Mouse (Mus musculus) neural tube, embryonic 13.5 days (tissue): ENCODE results near the gene Gm3460. TPM values are rescaled to one million over a fixed set of nuclear protein-coding genes. Genes with fewer than 3 reads are reported as not detected.
"Not testable (repeated sequence)": the region's sequence is repeated elsewhere in the genome, so short reads cannot be mapped to it uniquely, and the experiment has no call there.

Experiments
- ATAC-seq: fragments of 200-750 bp; cut with Nextera tagmentation; 2 replicates; pipeline ENCODE4 v1.8.0; 2017; ENCODE audit warnings: low read depth, mild to moderate bottlenecking, moderate TSS enrichment, moderate library complexity
- H3K27ac ChIP-seq: fragments of 300-500 bp; sonication (generic); replicated peaks from 2 replicates; pipeline ENCODE4 v1.5.1; 2015; ENCODE audit warnings: moderate library complexity, mild to moderate bottlenecking, inconsistent platforms
- H3K27me3 ChIP-seq: fragments of 300-500 bp; sonication (generic); 2 replicates; pipeline ENCODE4 v1.6.1; 2015; ENCODE audit warnings: mild to moderate bottlenecking, inconsistent platforms
- H3K36me3 ChIP-seq: fragments of 300-500 bp; sonication (generic); 2 replicates; pipeline ENCODE4 v1.6.1; 2015; ENCODE audit warnings: mild to moderate bottlenecking, inconsistent platforms
- H3K4me1 ChIP-seq: fragments of 300-500 bp; sonication (generic); replicated peaks from 2 replicates; pipeline ENCODE4 v1.6.1; 2015; ENCODE audit warnings: inconsistent platforms
- H3K4me2 ChIP-seq: fragments of 300-500 bp; sonication (generic); 2 replicates; pipeline ENCODE4 v1.6.1; 2015; ENCODE audit warnings: inconsistent platforms, mild to moderate bottlenecking, moderate library complexity
- H3K4me3 ChIP-seq: fragments of 300-500 bp; sonication (generic); 2 replicates; pipeline ENCODE4 v1.5.1; 2015; ENCODE audit warnings: mild to moderate bottlenecking, inconsistent platforms
- H3K9ac ChIP-seq: fragments of 300-500 bp; sonication (generic); 2 replicates; pipeline ENCODE4 v1.6.1; 2015; ENCODE audit warnings: moderate library complexity, mild to moderate bottlenecking, inconsistent platforms
- H3K9me3 ChIP-seq: fragments of 300-500 bp; sonication (generic); 2 replicates; pipeline ENCODE4 v1.6.1; 2016; ENCODE audit warnings: inconsistent platforms
- WGBS: fragments of 180-500 bp; shearing (Covaris S2); methylation state at CpG from one replicate; pipeline ENCODE4 v1.1.7; 2015; 5-methylcytosine and 5-hydroxymethylcytosine counted together
- polyA plus RNA-seq: library from polyadenylated mRNA; unstranded; fragments of >200 nt; fragmentation: Nextera tagmentation; extraction: Ambion mirVana; gene quantifications from 2 replicates; pipeline ENCODE4 v1.2.1, GENCODE M21; 2015

Gm3460 gene
- polyA plus RNA-seq, result 0.46 TPM in 1 of 2 replicates, not detected in the other

- H3K27me3 ChIP-seq, H3K9me3 ChIP-seq, H3K36me3 ChIP-seq, H3K4me2 ChIP-seq, H3K27ac ChIP-seq, H3K4me1 ChIP-seq, ATAC-seq, H3K4me3 ChIP-seq, H3K9ac ChIP-seq: not testable (repeated sequence)
- WGBS, result 54% methylated on average over 1 of the region's 2 CpGs
These were observed at the start of gene Gm3460 for GRCm38 (mm10) chr14:6622318-6622717. Gene Gm3460 (minus strand): TSS chr14:6622418.

GRCm38 (mm10) chr14:6606436-6606835 lies 15.8 kb downstream of the Gm3460 start:
- not testable (repeated sequence) for H3K4me3 ChIP-seq, H3K27ac ChIP-seq, H3K4me1 ChIP-seq, H3K9ac ChIP-seq, H3K36me3 ChIP-seq, H3K27me3 ChIP-seq, H3K4me2 ChIP-seq, H3K9me3 ChIP-seq, ATAC-seq
- no CpG with 5 or more reads among the region's 1 CpGs for WGBS

- H3K9ac ChIP-seq, result peak overlapping the region; percentile 61
- not testable (repeated sequence) for H3K36me3 ChIP-seq, ATAC-seq, H3K27ac ChIP-seq, H3K27me3 ChIP-seq, H3K9me3 ChIP-seq, H3K4me1 ChIP-seq
- WGBS, result 3% methylated on average over 19 of the region's 20 CpGs
- peak overlapping the region; percentile 40 for H3K4me3 ChIP-seq
- H3K4me2 ChIP-seq, result peak overlapping the region; percentile 66
These were observed 17.2 kb downstream of the Gm3460 start for GRCm38 (mm10) chr14:6605004-6605403.

DNA sequence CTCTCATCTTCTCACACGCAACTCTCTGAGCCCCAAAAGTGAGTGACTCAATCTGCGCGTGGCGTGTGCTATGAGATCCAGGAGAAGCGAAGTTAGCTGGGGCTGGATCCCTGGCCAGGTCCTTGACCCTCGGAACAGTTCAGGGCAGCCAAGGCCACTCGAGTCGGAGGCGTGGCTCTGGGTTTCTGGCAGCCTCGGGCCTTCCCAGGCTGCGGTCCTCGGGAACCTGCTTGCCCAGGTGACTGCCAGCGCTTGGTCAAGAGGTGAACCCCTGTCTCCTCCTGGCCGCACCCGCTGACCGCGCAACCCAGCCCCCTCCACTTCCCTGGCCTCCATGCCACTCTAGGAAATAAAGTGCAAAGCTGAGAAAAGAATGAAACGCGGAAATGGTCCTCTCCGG lies 17.7 kb downstream of the Gm3460 start:
- not testable (repeated sequence) for ATAC-seq, H3K27ac ChIP-seq, H3K27me3 ChIP-seq, H3K9me3 ChIP-seq, H3K36me3 ChIP-seq, H3K4me1 ChIP-seq
- H3K4me2 ChIP-seq, result peak overlapping the region; percentile 66
- WGBS, result 10% methylated on average over 17 of the region's 20 CpGs
- H3K4me3 ChIP-seq, result peak overlapping the region; percentile 40
- H3K9ac ChIP-seq, result peak overlapping the region; percentile 61

- H3K27me3 ChIP-seq, H3K9ac ChIP-seq, H3K4me1 ChIP-seq, H3K27ac ChIP-seq, H3K4me3 ChIP-seq, H3K9me3 ChIP-seq, H3K36me3 ChIP-seq, ATAC-seq, H3K4me2 ChIP-seq: not testable (repeated sequence)
- 33% methylated on average over 1 of the region's 2 CpGs for WGBS
These were observed 31.7 kb downstream of the Gm3460 start, which contains the start of gene Gm3629 for GRCm38 (mm10) chr14:6590513-6590912. Gene Gm3629 (minus strand): TSS chr14:6590613.

Other genes starting within 250 kb of the Gm3460 start
- not detected in 2 replicates for gene Gm16440, start 232.1 kb downstream of the Gm3460 start, polyA plus RNA-seq
- 4.9 and 5.5 TPM in 2 replicates for gene Gm3591, start 209.9 kb downstream of the Gm3460 start, polyA plus RNA-seq
- gene Gm3594, start 177.8 kb downstream of the Gm3460 start, polyA plus RNA-seq, result not detected in 2 replicates
- not detected in 2 replicates for gene Gm8356, start 85.1 kb downstream of the Gm3460 start, polyA plus RNA-seq
- gene Gm3629, start 31.8 kb downstream of the Gm3460 start, polyA plus RNA-seq, result not detected in 2 replicates
- gene Gm10251, start 61.8 kb upstream of the Gm3460 start, polyA plus RNA-seq, result not detected in 2 replicates
- gene Gm8050, start 97.8 kb upstream of the Gm3460 start, polyA plus RNA-seq, result not detected in 2 replicates
- gene Gm3636, start 119.9 kb upstream of the Gm3460 start, polyA plus RNA-seq, result 13.6 and 14.4 TPM in 2 replicates
- gene Gm8362, start 152.0 kb upstream of the Gm3460 start, polyA plus RNA-seq, result not detected in 2 replicates
- gene Gm3642, start 217.9 kb upstream of the Gm3460 start, polyA plus RNA-seq, result not detected in 2 replicates